Mouse (Mus musculus) liver, embryonic 15.5 days (tissue): Measurements from ENCODE around the gene Ntn5. TPM values are rescaled to one million over a fixed set of nuclear protein-coding genes. Genes with fewer than 3 reads are reported as not detected.

Source experiments
- ATAC-seq: fragments of 200-750 bp; cut with Nextera tagmentation; 2 replicates; pipeline ENCODE4 v1.8.0; 2017; ENCODE audit warnings: moderate number of reproducible peaks, mild to moderate bottlenecking, moderate library complexity; ENCODE audit not compliant: insufficient read depth
- H3K27ac ChIP-seq: fragments of 300-500 bp; sonication (generic); replicated peaks from 2 replicates; pipeline ENCODE4 v1.5.1; 2015; ENCODE audit warnings: mild to moderate bottlenecking, inconsistent platforms
- H3K27me3 ChIP-seq: fragments of 300-500 bp; sonication (generic); 2 replicates; pipeline ENCODE4 v1.6.1; 2015; ENCODE audit warnings: mild to moderate bottlenecking, inconsistent platforms
- H3K36me3 ChIP-seq: fragments of 300-500 bp; sonication (generic); replicated peaks from 2 replicates; pipeline ENCODE4 v1.6.1; 2015; ENCODE audit warnings: moderate library complexity, mild to moderate bottlenecking, inconsistent platforms
- H3K4me1 ChIP-seq: fragments of 300-500 bp; sonication (generic); replicated peaks from 2 replicates; pipeline ENCODE4 v1.6.1; 2015; ENCODE audit warnings: inconsistent platforms
- H3K4me2 ChIP-seq: fragments of 300-500 bp; sonication (generic); 2 replicates; pipeline ENCODE4 v1.6.1; 2015; ENCODE audit warnings: moderate library complexity, mild to moderate bottlenecking, inconsistent platforms
- H3K4me3 ChIP-seq: fragments of 300-500 bp; sonication (generic); replicated peaks from 2 replicates; pipeline ENCODE4 v1.5.1; 2015; ENCODE audit warnings: mild to moderate bottlenecking, inconsistent platforms
- H3K9ac ChIP-seq: fragments of 300-500 bp; sonication (generic); 2 replicates; pipeline ENCODE4 v1.6.1; 2015; ENCODE audit warnings: moderate library complexity, mild to moderate bottlenecking, inconsistent platforms
- H3K9me3 ChIP-seq: fragments of 300-500 bp; sonication (generic); replicated peaks from 2 replicates; pipeline ENCODE4 v1.6.1; 2016; ENCODE audit warnings: inconsistent platforms
- WGBS: fragments of 180-500 bp; shearing (Covaris S2); methylation state at CpG from one replicate; pipeline ENCODE4 v1.1.7; 2015; ENCODE audit warnings: mixed read lengths; ENCODE audit not compliant: insufficient replicate concordance; 5-methylcytosine and 5-hydroxymethylcytosine counted together
- polyA plus RNA-seq: library from polyadenylated mRNA; unstranded; fragments of >200 nt; fragmentation: Nextera tagmentation; extraction: Ambion mirVana; gene quantifications from 2 replicates; pipeline ENCODE4 v1.2.1, GENCODE M21; 2015

Gene Ntn5
- polyA plus RNA-seq, 1 experiment from 2014 or later = not detected

- Histone ChIP-seq H3K9me3 (no peaks in the 10 kb centered on the region), H3K27ac (0 out of 2 replicates have a peak overlapping the region, but pooled peaks have one; percentile 6), H3K27me3 (peaks cover 1% of the 10 kb centered on the region; the same call in 1 of the 2 replicates), H3K4me2 (peak overlapping the region; percentile 97), H3K36me3 (peaks cover 32% of the 10 kb centered on the region), H3K4me3 (0 out of 2 replicates have a peak overlapping the region, but pooled peaks have one; percentile 65), H3K9ac (no peak overlapping the region), H3K4me1 (peaks cover 67% of the 10 kb centered on the region)
- 40% methylated on average over 13 of the region's 13 CpGs for WGBS
- ATAC-seq = no peak
Measured at GRCm38 (mm10) chr7:45708221-45708761, 24.5 kb downstream of the Ntn5 start.

- no peak for ATAC-seq
- H3K4me1 ChIP-seq = peaks cover 67% of the 10 kb centered on the region
- no peaks in the 10 kb centered on the region for H3K27me3 ChIP-seq
- no peaks in the 10 kb centered on the region for H3K9me3 ChIP-seq
- H3K27ac ChIP-seq = no peak overlapping the region
- no peak overlapping the region for H3K4me3 ChIP-seq
- H3K36me3 ChIP-seq = peaks cover 37% of the 10 kb centered on the region
- 61% methylated on average over 6 of the region's 6 CpGs for WGBS
- H3K4me2 ChIP-seq = no peak overlapping the region
- no peak overlapping the region for H3K9ac ChIP-seq
Measured at GRCm38 (mm10) chr7:45709036-45709435, 25.2 kb downstream of the Ntn5 start.

- no peak overlapping the region for H3K9ac ChIP-seq
- H3K27me3 ChIP-seq = no peaks in the 10 kb centered on the region
- H3K27ac ChIP-seq = no peak overlapping the region
- no peak overlapping the region for H3K4me2 ChIP-seq
- H3K36me3 ChIP-seq = peaks cover 37% of the 10 kb centered on the region
- H3K4me3 ChIP-seq = no peak overlapping the region
- peaks cover 67% of the 10 kb centered on the region for H3K4me1 ChIP-seq
- no peaks in the 10 kb centered on the region for H3K9me3 ChIP-seq
- 66% methylated on average over 14 of the region's 14 CpGs for WGBS
- no peak for ATAC-seq
Measured at GRCm38 (mm10) chr7:45709677-45710355, 26.0 kb downstream of the Ntn5 start.

GRCm38 (mm10) chr7:45710477-45711191 is 26.8 kb downstream of the Ntn5 start:
- no peaks in the 10 kb centered on the region for H3K9me3 ChIP-seq
- no peak overlapping the region for H3K9ac ChIP-seq
- peaks cover 66% of the 10 kb centered on the region for H3K4me1 ChIP-seq
- H3K27ac ChIP-seq = no peak overlapping the region
- no peaks in the 10 kb centered on the region for H3K27me3 ChIP-seq
- no peak overlapping the region for H3K4me2 ChIP-seq
- H3K36me3 ChIP-seq = peaks cover 37% of the 10 kb centered on the region
- no peak overlapping the region for H3K4me3 ChIP-seq
- WGBS = 82% methylated on average over 20 of the region's 20 CpGs
- no peak for ATAC-seq

- WGBS = 83% methylated on average over 24 of the region's 24 CpGs
- no peaks in the 10 kb centered on the region for H3K9me3 ChIP-seq
- no peak overlapping the region for H3K4me2 ChIP-seq
- no peaks in the 10 kb centered on the region for H3K27me3 ChIP-seq
- no peak for ATAC-seq
- peaks cover 37% of the 10 kb centered on the region for H3K36me3 ChIP-seq
- no peak overlapping the region for H3K27ac ChIP-seq
- H3K4me3 ChIP-seq = no peak overlapping the region
- no peak overlapping the region for H3K9ac ChIP-seq
- H3K4me1 ChIP-seq = peaks cover 66% of the 10 kb centered on the region
Measured at GRCm38 (mm10) chr7:45711316-45712021, 27.6 kb downstream of the Ntn5 start.

GRCm38 (mm10) chr7:45712022-45712757 is 28.4 kb downstream of the Ntn5 start:
- Histone ChIP-seq H3K9me3 (no peaks in the 10 kb centered on the region), H3K4me2 (no peak overlapping the region), H3K27me3 (no peaks in the 10 kb centered on the region), H3K9ac (no peak overlapping the region), H3K36me3 (peaks cover 37% of the 10 kb centered on the region), H3K27ac (no peak overlapping the region), H3K4me3 (no peak overlapping the region), H3K4me1 (peaks cover 66% of the 10 kb centered on the region)
- WGBS = 80% methylated on average over 21 of the region's 21 CpGs
- no peak for ATAC-seq

GRCm38 (mm10) chr7:45713396-45713795 is 29.6 kb downstream of the Ntn5 start:
- Histone ChIP-seq H3K27ac (0 out of 2 replicates have a peak overlapping the region, but pooled peaks have one; percentile 78), H3K4me1 (peaks cover 57% of the 10 kb centered on the region), H3K27me3 (no peaks in the 10 kb centered on the region), H3K36me3 (peaks cover 37% of the 10 kb centered on the region), H3K4me3 (no peak overlapping the region), H3K4me2 (no peak overlapping the region; the same call in 1 of the 2 replicates), H3K9me3 (no peaks in the 10 kb centered on the region), H3K9ac (no peak overlapping the region)
- ATAC-seq = no peak
- 81% methylated on average over 16 of the region's 16 CpGs for WGBS

GRCm38 (mm10) chr7:45713881-45714520 is 30.2 kb downstream of the Ntn5 start:
- Histone ChIP-seq H3K4me1 (peaks cover 56% of the 10 kb centered on the region), H3K27ac (peak overlapping the region; percentile 78), H3K9ac (0 out of 2 replicates have a peak overlapping the region, but pooled peaks have one; percentile 4), H3K4me2 (peak overlapping the region; percentile 95), H3K4me3 (peak overlapping the region; percentile 90), H3K9me3 (no peaks in the 10 kb centered on the region), H3K36me3 (peaks cover 38% of the 10 kb centered on the region), H3K27me3 (no peaks in the 10 kb centered on the region)
- no peak for ATAC-seq
- WGBS = 70% methylated on average over 6 of the region's 6 CpGs

- peaks cover 44% of the 10 kb centered on the region for H3K36me3 ChIP-seq
- H3K4me3 ChIP-seq = peak overlapping the region; percentile 90
- 11% methylated on average over 14 of the region's 14 CpGs for WGBS
- peak; percentile 59 for ATAC-seq
- no peaks in the 10 kb centered on the region for H3K9me3 ChIP-seq
- H3K27me3 ChIP-seq = no peaks in the 10 kb centered on the region
- H3K4me2 ChIP-seq = peak overlapping the region; percentile 95
- H3K4me1 ChIP-seq = peaks cover 62% of the 10 kb centered on the region
- peak overlapping the region; percentile 60 for H3K9ac ChIP-seq
- peak overlapping the region; percentile 78 for H3K27ac ChIP-seq
Measured at GRCm38 (mm10) chr7:45714630-45715089, 30.8 kb downstream of the Ntn5 start.
